Mouse (Mus musculus) C2C12 (cell line): Measurements from ENCODE around the gene Cit.

Experiments used
- CEBPB ChIP-seq: IDR thresholded peaks from one replicate; pipeline ENCODE4 v1.6.1; 2011; ENCODE audit warnings: low read depth, mild to moderate bottlenecking, control low read depth, moderate library complexity
- CTCF ChIP-seq: IDR thresholded peaks from one replicate; pipeline ENCODE4 v1.5.1; 2011; ENCODE audit not compliant: control insufficient read depth, insufficient read depth, insufficient read length
- MAX ChIP-seq: IDR thresholded peaks from one replicate; pipeline ENCODE4 v1.6.1; 2011; ENCODE audit warnings: mild to moderate bottlenecking, control low read depth
- MYOG ChIP-seq: IDR thresholded peaks from one replicate; pipeline ENCODE4 v1.6.1; 2011; ENCODE audit not compliant: control insufficient read depth, insufficient read length; ENCODE audit errors: extremely low read depth
- USF1 ChIP-seq: IDR thresholded peaks from one replicate; pipeline ENCODE4 v1.6.1; 2011; ENCODE audit warnings: low read depth, mild to moderate bottlenecking, control low read depth, moderate library complexity

- TF ChIP-seq CTCF, result no peak
- TF ChIP-seq MYOG, result no peak
- no peak for TF ChIP-seq CEBPB
- TF ChIP-seq USF1, result no peak
- no peak for TF ChIP-seq MAX
Measured at GRCm38 (mm10) chr5:115957177-115957576, 112.1 kb downstream of the Cit start.
